Mouse (Mus musculus): ENCODE data around the gene Pcdh7. TPM values are rescaled to one million over a fixed set of nuclear protein-coding genes. Genes with fewer than 3 reads are reported as not detected.

The Pcdh7 gene
- polyA plus RNA-seq, 1 experiment from 2014 or later, result 21.1 TPM

- Histone ChIP-seq H3K27ac (peak overlapping the region; percentile 77), H3K4me1 (replicated peaks) (peaks cover 31% of the 10 kb centered on the region), H3K9ac (no peak overlapping the region), H3K4me3 (no peak overlapping the region), H3K4me2 (no peak overlapping the region), H3K36me3 (no peaks in the 10 kb centered on the region), H3K9me3 (replicated peaks) (no peaks in the 10 kb centered on the region), H3K27me3 (no peaks in the 10 kb centered on the region)
- ATAC-seq (replicated peaks; ENCODE audit: insufficient number of reproducible peaks, insufficient read depth, low FRiP score, low read depth), result no peak
- WGBS, result 43% methylated on average over 4 of the region's 4 CpGs
These were observed 39.1 kb downstream of the Pcdh7 start for GRCm38 (mm10) chr5:57756726-57757424.

GRCm38 (mm10) chr5:57757436-57757898 is 39.7 kb downstream of the Pcdh7 start:
- WGBS, result 29% methylated on average over 4 of the region's 4 CpGs
- H3K4me1 ChIP-seq (replicated peaks), result peaks cover 31% of the 10 kb centered on the region
- H3K27me3 ChIP-seq, result no peaks in the 10 kb centered on the region
- H3K9me3 ChIP-seq (replicated peaks), result no peaks in the 10 kb centered on the region
- H3K36me3 ChIP-seq, result no peaks in the 10 kb centered on the region
- no peak overlapping the region for H3K9ac ChIP-seq
- ATAC-seq (replicated peaks; ENCODE audit: insufficient number of reproducible peaks, insufficient read depth, low FRiP score, low read depth), result no peak
- no peak overlapping the region for H3K4me3 ChIP-seq
- no peak overlapping the region for H3K4me2 ChIP-seq
- peak overlapping the region; percentile 77 for H3K27ac ChIP-seq

GRCm38 (mm10) chr5:57758968-57759367 is 41.2 kb downstream of the Pcdh7 start:
- Histone ChIP-seq H3K9me3 (replicated peaks) (no peaks in the 10 kb centered on the region), H3K36me3 (no peaks in the 10 kb centered on the region), H3K4me2 (no peak overlapping the region), H3K27ac (peak overlapping the region; percentile 35; the same call in 1 of the 2 replicates), H3K27me3 (no peaks in the 10 kb centered on the region), H3K9ac (no peak overlapping the region), H3K4me3 (no peak overlapping the region), H3K4me1 (replicated peaks) (peaks cover 31% of the 10 kb centered on the region)
- ATAC-seq (replicated peaks; ENCODE audit: insufficient number of reproducible peaks, insufficient read depth, low FRiP score, low read depth), result no peak

- 0 out of 2 replicates have a peak, but pooled peaks have one; percentile 35 for ATAC-seq (replicated peaks; ENCODE audit: insufficient number of reproducible peaks, insufficient read depth, low FRiP score, low read depth)
- no peaks in the 10 kb centered on the region for H3K36me3 ChIP-seq
- H3K4me2 ChIP-seq, result peak overlapping the region; percentile 2; the same call in 1 of the 2 replicates
- WGBS, result 26% methylated on average over 6 of the region's 6 CpGs
- no peaks in the 10 kb centered on the region for H3K27me3 ChIP-seq
- H3K4me1 ChIP-seq (replicated peaks), result peaks cover 31% of the 10 kb centered on the region
- no peak overlapping the region for H3K9ac ChIP-seq
- H3K4me3 ChIP-seq, result no peak overlapping the region
- H3K9me3 ChIP-seq (replicated peaks), result no peaks in the 10 kb centered on the region
- H3K27ac ChIP-seq, result peak overlapping the region; percentile 72
These were observed 42.6 kb downstream of the Pcdh7 start for GRCm38 (mm10) chr5:57760069-57761063.

- Histone ChIP-seq H3K4me3 (no peak overlapping the region), H3K27me3 (no peaks in the 10 kb centered on the region), H3K36me3 (no peaks in the 10 kb centered on the region), H3K4me1 (replicated peaks) (peaks cover 7% of the 10 kb centered on the region), H3K27ac (no peak overlapping the region), H3K9me3 (replicated peaks) (no peaks in the 10 kb centered on the region), H3K4me2 (no peak overlapping the region), H3K9ac (no peak overlapping the region)
- 43% methylated on average over 3 of the region's 3 CpGs for WGBS
- no peak for ATAC-seq (replicated peaks; ENCODE audit: insufficient number of reproducible peaks, insufficient read depth, low FRiP score, low read depth)
These were observed 47.6 kb downstream of the Pcdh7 start for GRCm38 (mm10) chr5:57765356-57765755.

- Histone ChIP-seq H3K27ac (no peak overlapping the region), H3K4me1 (replicated peaks) (peaks cover 10% of the 10 kb centered on the region), H3K4me2 (no peak overlapping the region), H3K9ac (no peak overlapping the region), H3K4me3 (no peak overlapping the region), H3K36me3 (no peaks in the 10 kb centered on the region), H3K9me3 (replicated peaks) (no peaks in the 10 kb centered on the region), H3K27me3 (no peaks in the 10 kb centered on the region)
- ATAC-seq (replicated peaks; ENCODE audit: insufficient number of reproducible peaks, insufficient read depth, low FRiP score, low read depth), result no peak
- 56% methylated on average over 3 of the region's 3 CpGs for WGBS
These were observed 49.6 kb downstream of the Pcdh7 start for GRCm38 (mm10) chr5:57767346-57767745.

GRCm38 (mm10) chr5:57768469-57769022 is 50.8 kb downstream of the Pcdh7 start:
- no peaks in the 10 kb centered on the region for H3K9me3 ChIP-seq (replicated peaks)
- H3K4me1 ChIP-seq (replicated peaks), result peaks cover 10% of the 10 kb centered on the region
- H3K27me3 ChIP-seq, result no peaks in the 10 kb centered on the region
- no peak overlapping the region for H3K4me3 ChIP-seq
- no peak overlapping the region for H3K27ac ChIP-seq
- ATAC-seq (replicated peaks; ENCODE audit: insufficient number of reproducible peaks, insufficient read depth, low FRiP score, low read depth), result no peak
- WGBS, result 58% methylated on average over 10 of the region's 10 CpGs
- no peak overlapping the region for H3K9ac ChIP-seq
- no peaks in the 10 kb centered on the region for H3K36me3 ChIP-seq
- H3K4me2 ChIP-seq, result no peak overlapping the region

- WGBS, result 90% methylated on average over 7 of the region's 7 CpGs
- Histone ChIP-seq H3K36me3 (no peaks in the 10 kb centered on the region), H3K9ac (no peak overlapping the region), H3K4me1 (replicated peaks) (peaks cover 10% of the 10 kb centered on the region), H3K4me3 (no peak overlapping the region), H3K27me3 (no peaks in the 10 kb centered on the region), H3K27ac (no peak overlapping the region), H3K9me3 (replicated peaks) (no peaks in the 10 kb centered on the region), H3K4me2 (no peak overlapping the region)
- no peak for ATAC-seq (replicated peaks; ENCODE audit: insufficient number of reproducible peaks, insufficient read depth, low FRiP score, low read depth)
These were observed 51.9 kb downstream of the Pcdh7 start for GRCm38 (mm10) chr5:57769644-57770043.

GRCm38 (mm10) chr5:57770364-57770763 is 52.6 kb downstream of the Pcdh7 start:
- H3K4me1 ChIP-seq (replicated peaks), result peaks cover 10% of the 10 kb centered on the region
- ATAC-seq (replicated peaks; ENCODE audit: insufficient number of reproducible peaks, insufficient read depth, low FRiP score, low read depth), result no peak
- H3K36me3 ChIP-seq, result no peaks in the 10 kb centered on the region
- no peak overlapping the region for H3K4me3 ChIP-seq
- 62% methylated on average over 3 of the region's 3 CpGs for WGBS
- no peak overlapping the region for H3K27ac ChIP-seq
- H3K27me3 ChIP-seq, result no peaks in the 10 kb centered on the region
- H3K4me2 ChIP-seq, result no peak overlapping the region
- H3K9me3 ChIP-seq (replicated peaks), result no peaks in the 10 kb centered on the region
- H3K9ac ChIP-seq, result no peak overlapping the region

GRCm38 (mm10) chr5:57771122-57771521 is 53.4 kb downstream of the Pcdh7 start:
- 74% methylated on average over 6 of the region's 6 CpGs for whole genome bisulfite sequencing
- H3K9ac ChIP-seq, result no peak overlapping the region
- H3K4me1 ChIP-seq (replicated peaks), result peaks cover 10% of the 10 kb centered on the region
- ATAC-seq (replicated peaks; ENCODE audit: insufficient number of reproducible peaks, insufficient read depth, low FRiP score, low read depth), result no peak
- no peak overlapping the region for H3K4me3 ChIP-seq
- H3K27me3 ChIP-seq, result no peaks in the 10 kb centered on the region
- H3K36me3 ChIP-seq, result no peaks in the 10 kb centered on the region
- no peak overlapping the region for H3K4me2 ChIP-seq
- no peak overlapping the region for H3K27ac ChIP-seq
- no peaks in the 10 kb centered on the region for H3K9me3 ChIP-seq (replicated peaks)

GRCm38 (mm10) chr5:57772711-57773110 is 54.9 kb downstream of the Pcdh7 start:
- Histone ChIP-seq H3K9me3 (replicated peaks) (no peaks in the 10 kb centered on the region), H3K4me1 (replicated peaks) (peaks cover 17% of the 10 kb centered on the region), H3K27me3 (no peaks in the 10 kb centered on the region), H3K4me3 (no peak overlapping the region), H3K27ac (no peak overlapping the region), H3K9ac (no peak overlapping the region), H3K36me3 (no peaks in the 10 kb centered on the region), H3K4me2 (no peak overlapping the region)
- 54% methylated on average over 3 of the region's 3 CpGs for WGBS
- no peak for ATAC-seq (replicated peaks; ENCODE audit: insufficient number of reproducible peaks, insufficient read depth, low FRiP score, low read depth)
